Mouse (Mus musculus): ENCODE data around the gene Gad1.

The Gad1 gene

GRCm38 (mm10) chr2:70564646-70565315, 11.9 kb downstream of the Gad1 start:
- in situ Hi-C loops (cut with MboI, MseI): loop anchor here (5.0 kb wide), 1 partner anchor 342 kb away; no protein-coding TSS in a partner anchor

- in situ Hi-C loops (cut with MboI, MseI): loop anchor here (5.0 kb wide), 1 partner anchor 344 kb away; no protein-coding TSS in a partner anchor
These were observed 13.1 kb downstream of the Gad1 start for GRCm38 (mm10) chr2:70565651-70566602.

- in situ Hi-C loops (cut with MboI, MseI): loop anchor here (5.0 kb wide), 1 partner anchor 344 kb away; no protein-coding TSS in a partner anchor
These were observed 13.7 kb downstream of the Gad1 start for GRCm38 (mm10) chr2:70566603-70566981.

GRCm38 (mm10) chr2:70567071-70567681, 14.3 kb downstream of the Gad1 start:
- in situ Hi-C loops (cut with MboI, MseI): loop anchor here (5.0 kb wide), 1 partner anchor 345 kb away; no protein-coding TSS in a partner anchor

- in situ Hi-C loops (cut with MboI, MseI): loop anchor here (5.0 kb wide), 1 partner anchor 345 kb away; no protein-coding TSS in a partner anchor
These were observed 14.8 kb downstream of the Gad1 start for GRCm38 (mm10) chr2:70567682-70568077.

GRCm38 (mm10) chr2:70568198-70568941, 15.5 kb downstream of the Gad1 start:
- in situ Hi-C loops (cut with MboI, MseI): loop anchor here (5.0 kb wide), 1 partner anchor 346 kb away; no protein-coding TSS in a partner anchor

GRCm38 (mm10) chr2:70571698-70572097, 18.8 kb downstream of the Gad1 start:
- in situ Hi-C loops (cut with MboI, MseI): no loop called here

- in situ Hi-C loops (cut with MboI, MseI): no loop called here
These were observed 19.4 kb downstream of the Gad1 start for GRCm38 (mm10) chr2:70572251-70572650.

- in situ Hi-C loops (cut with MboI, MseI): no loop called here
These were observed 20.8 kb downstream of the Gad1 start for GRCm38 (mm10) chr2:70573544-70574210.

- in situ Hi-C loops (cut with MboI, MseI): no loop called here
These were observed 35.3 kb downstream of the Gad1 start for GRCm38 (mm10) chr2:70588200-70588599.

GRCm38 (mm10) chr2:70592432-70592831, 39.6 kb downstream of the Gad1 start:
- in situ Hi-C loops (cut with MboI, MseI): no loop called here

GRCm38 (mm10) chr2:70593670-70594069, 40.8 kb downstream of the Gad1 start:
- in situ Hi-C loops (cut with MboI, MseI): no loop called here

GRCm38 (mm10) chr2:70595896-70596295, 43.0 kb downstream of the Gad1 start:
- in situ Hi-C loops (cut with MboI, MseI): no loop called here

- in situ Hi-C loops (cut with MboI, MseI): no loop called here
These were observed 56.9 kb downstream of the Gad1 start for GRCm38 (mm10) chr2:70609769-70610168.

- in situ Hi-C loops (cut with MboI, MseI): no loop called here
These were observed 62.0 kb downstream of the Gad1 start for GRCm38 (mm10) chr2:70614745-70615351.

GRCm38 (mm10) chr2:70616076-70616475, 63.2 kb downstream of the Gad1 start:
- in situ Hi-C loops (cut with MboI, MseI): no loop called here

- in situ Hi-C loops (cut with MboI, MseI): no loop called here
These were observed 63.7 kb downstream of the Gad1 start for GRCm38 (mm10) chr2:70616617-70617016.

GRCm38 (mm10) chr2:70619232-70619835, 66.5 kb downstream of the Gad1 start:
- in situ Hi-C loops (cut with MboI, MseI): no loop called here

- in situ Hi-C loops (cut with MboI, MseI): no loop called here
These were observed 67.4 kb downstream of the Gad1 start for GRCm38 (mm10) chr2:70620225-70620624.

- in situ Hi-C loops (cut with MboI, MseI): no loop called here
These were observed 69.4 kb downstream of the Gad1 start for GRCm38 (mm10) chr2:70622244-70622643.

Data from T-helper 1 cell (primary cell).